Mouse (Mus musculus): ENCODE data around the gene Nlk.

DNA sequence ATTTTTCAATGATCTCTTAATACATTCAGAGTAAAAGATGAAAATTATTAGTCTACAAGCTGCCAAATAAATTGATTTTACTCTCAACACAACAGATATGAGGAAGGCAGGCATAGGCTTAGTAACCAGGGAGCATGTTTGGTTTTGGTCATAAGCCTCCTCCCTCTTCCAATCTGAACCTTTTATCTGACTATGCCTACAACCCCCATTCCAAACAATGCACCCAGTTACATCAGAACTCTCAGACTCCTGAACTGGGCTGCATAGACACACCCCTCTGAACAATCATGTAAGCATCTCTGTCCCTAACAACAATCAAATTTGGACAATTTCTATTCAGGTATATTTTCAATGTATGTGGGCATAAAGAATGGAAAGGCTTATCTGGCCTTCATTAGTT lies 85.9 kb downstream of the Nlk start:
- TF ChIP-seq CTCF (IDR thresholded peaks at IDR 0.05; ENCODE audit: low read depth) (no peak), EP300 (IDR thresholded peaks at IDR 0.05; ENCODE audit: low read depth) (no peak)
